Mouse (Mus musculus) right cerebral cortex, postnatal 4 days (tissue): Measurements from ENCODE around the gene Foxp1.

Source experiments
- DNase-seq: peaks from one replicate; pipeline ENCODE4 v3.0.0-alpha.2; 2022

Foxp1 gene

DNA sequence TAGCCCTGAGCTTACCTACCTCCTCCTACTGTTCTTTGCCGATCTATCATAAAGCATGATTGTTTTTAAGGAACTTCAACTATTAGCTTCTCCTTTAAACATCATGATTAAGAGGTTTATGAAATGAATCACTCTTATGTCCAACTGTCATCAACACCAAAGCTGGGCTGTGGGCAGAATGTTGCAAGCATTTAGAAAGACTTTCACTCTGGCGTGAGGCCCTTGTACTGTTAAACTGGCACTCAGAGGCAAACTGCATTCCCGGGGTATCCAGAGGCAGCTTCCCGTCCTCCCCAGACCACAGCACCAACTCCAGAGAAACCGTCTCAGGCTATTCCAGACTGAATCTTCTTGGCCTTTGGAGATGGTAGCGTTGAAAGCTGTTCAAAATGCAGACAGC is 86.2 kb downstream of the Foxp1 start:
- no peak for DNase-seq

DNA sequence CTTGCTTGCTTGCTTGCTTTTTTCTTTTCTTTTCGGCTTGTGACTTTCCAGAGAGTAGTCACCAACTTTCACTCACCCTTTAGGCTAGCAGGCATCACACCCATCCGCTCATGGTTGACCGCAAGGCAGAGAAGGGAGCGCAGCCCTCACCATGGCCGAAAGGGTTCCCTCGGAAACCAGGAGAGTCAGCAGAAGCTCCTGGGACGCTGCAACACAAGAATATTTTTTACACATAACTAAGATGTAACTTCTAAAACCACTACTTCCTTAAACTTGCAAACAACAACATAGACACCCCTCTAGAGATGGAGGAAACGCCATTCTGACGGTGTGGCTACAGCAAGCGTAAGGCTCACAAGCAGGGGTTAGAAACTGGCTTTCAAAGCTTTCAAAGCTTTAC is 87.4 kb downstream of the Foxp1 start:
- no peak for DNase-seq

GRCm38 (mm10) chr6:99433006-99433405 is 89.5 kb downstream of the Foxp1 start:
- no peak for DNase-seq

- DNase-seq: no peak
Observed at GRCm38 (mm10) chr6:99431941-99432340, 90.6 kb downstream of the Foxp1 start.

- DNase-seq: no peak
Observed at GRCm38 (mm10) chr6:99430560-99430959, 92.0 kb downstream of the Foxp1 start.

GRCm38 (mm10) chr6:99429378-99430131 is 93.0 kb downstream of the Foxp1 start:
- DNase-seq: no peak

GRCm38 (mm10) chr6:99428961-99429360 is 93.6 kb downstream of the Foxp1 start:
- DNase-seq: no peak

- no peak for DNase-seq
Observed at GRCm38 (mm10) chr6:99427301-99427700, 95.2 kb downstream of the Foxp1 start.

DNA sequence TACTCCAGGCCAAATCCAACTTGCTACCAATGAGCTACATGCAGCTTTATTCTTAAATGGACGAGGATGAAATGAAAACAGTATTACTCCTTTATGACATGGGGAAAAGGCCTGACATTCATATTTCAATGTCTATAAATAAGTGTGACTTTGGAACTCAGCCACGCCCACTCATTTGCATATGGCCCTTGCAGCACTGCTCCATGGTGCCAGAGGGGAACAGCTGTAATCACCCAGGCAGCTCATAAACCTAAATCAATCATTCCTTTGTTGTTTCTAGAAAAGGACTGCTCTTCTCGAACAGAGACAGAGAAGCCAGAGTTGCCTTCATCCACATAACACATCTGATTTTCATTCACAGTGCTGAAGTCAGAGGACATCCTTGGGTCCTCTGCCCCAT is 97.5 kb downstream of the Foxp1 start:
- DNase-seq: no peak

DNA sequence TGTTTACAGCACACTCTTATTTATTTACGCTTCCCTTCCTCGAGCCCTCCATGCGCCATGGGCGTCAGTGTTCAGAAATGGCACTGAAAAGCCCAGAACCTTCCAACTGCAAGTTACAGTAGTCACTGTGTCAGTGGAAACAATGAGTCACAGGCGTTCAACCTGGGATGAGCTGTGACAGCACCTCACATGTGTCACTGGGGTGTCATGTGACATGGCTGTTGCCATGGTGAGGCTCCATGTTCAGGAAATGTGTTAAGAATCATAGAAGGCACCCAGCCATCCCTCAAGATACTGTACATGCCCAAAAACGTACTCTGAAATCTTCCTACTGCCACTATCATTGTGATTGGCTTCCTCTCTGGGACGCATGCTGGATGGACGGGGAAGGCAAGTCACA is 101.9 kb downstream of the Foxp1 start:
- no peak for DNase-seq

DNA sequence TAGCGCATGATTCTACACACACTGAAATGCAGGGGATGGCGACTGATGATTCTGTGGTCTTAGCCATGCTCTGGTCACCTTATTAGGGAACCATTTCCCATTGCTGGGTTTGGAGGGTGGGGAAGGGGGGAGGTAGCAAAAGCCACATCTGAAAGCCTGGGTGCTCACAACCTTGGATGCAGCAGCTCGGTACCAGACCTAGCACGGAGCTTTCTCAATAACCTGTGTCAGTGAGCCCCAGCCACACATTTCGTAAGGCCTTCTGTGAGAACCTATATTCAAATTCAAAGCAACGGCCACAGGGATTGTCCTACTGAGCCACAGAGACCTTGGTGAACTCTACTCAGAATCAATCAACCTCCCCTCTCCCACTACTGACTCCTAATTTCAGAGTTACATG is 109.9 kb downstream of the Foxp1 start:
- DNase-seq: no peak

DNA sequence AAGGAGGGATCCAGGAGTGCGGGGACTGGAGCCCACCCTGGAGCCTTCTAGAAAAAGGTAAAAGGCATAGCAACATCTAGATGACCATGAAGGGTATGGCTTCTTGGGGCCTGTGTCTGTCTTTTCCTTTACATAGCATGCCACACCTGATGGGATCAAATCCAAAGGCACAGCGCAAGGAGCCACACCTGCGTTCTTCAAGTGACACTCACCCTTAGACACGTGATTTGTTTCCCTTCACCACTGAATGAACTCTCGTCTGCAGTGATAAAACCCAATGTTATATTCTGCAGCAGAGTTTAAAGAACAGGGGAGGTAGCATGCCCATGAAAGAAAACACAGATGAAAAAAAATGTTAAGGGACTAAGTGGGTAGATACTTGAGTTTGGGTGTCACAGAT is 112.9 kb downstream of the Foxp1 start:
- DNase-seq: no peak

DNA sequence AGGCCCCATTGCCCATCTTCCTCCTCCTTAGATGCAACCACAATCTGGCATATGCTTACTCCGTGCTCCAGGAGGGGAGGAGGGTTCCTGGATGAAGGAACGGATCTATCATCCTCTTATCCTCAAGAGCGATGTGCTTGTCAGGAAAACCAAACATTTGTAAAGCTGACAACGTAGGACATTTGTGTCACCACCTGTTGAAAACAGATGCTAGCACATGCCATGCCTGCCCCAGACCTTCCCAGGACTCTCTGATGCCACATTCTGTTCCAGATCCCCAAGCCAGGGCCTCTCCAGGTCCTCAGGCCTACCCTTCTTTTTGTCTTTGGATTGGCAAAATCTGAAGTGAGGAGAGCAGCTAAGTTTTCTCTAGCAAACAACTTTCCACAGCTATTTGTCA is 113.6 kb downstream of the Foxp1 start:
- DNase-seq: no peak

DNA sequence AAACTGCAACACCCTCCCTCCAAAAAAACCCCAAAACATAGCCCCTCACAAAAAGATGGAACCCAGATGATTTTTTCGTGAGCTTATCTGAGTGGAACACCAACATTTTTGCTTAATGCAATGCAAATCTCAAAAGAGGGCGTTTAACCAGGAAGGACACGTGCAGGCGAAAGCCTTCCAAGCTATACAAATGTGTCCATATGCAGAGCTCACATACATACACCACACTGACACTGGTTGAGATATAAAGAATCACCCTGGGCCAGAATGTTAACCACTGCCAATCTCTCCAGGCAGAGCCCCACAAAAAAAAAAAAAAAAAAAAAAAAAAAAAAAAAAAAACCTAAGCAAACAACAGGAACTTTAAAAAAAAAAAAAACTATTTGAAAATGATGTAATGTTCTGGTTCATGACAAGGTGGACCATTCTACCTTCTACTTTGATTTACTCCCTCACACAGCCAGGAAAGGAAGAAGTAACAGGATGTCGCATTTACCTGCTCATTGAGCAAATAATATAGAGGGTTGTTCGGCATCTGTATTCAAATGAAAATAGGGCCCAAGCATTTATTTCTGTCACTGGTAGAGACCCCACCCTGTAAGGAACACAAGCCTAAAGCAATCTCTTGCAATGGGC is 118.6 kb downstream of the Foxp1 start:
- DNase-seq: no peak

DNA sequence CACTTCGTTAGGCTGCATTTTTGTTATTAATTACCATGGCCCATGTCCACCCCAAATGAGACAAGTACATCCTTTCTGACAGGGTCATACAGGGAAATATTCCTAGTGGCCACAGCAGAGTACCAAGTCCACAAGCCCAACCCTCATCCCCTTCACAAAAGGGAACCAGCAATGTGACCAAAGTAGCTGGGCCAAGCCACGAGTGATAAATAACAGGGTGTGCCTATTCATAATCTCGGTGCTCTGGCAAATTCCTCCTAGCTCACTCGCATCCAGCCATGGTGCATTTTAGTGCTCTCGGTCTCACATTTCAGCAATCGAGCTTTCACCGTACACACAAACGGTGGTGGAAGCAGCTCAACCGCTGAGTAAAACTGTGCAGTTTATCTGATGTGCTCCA is 119.6 kb downstream of the Foxp1 start:
- DNase-seq: no peak

GRCm38 (mm10) chr6:99402370-99402769 is 120.2 kb downstream of the Foxp1 start:
- DNase-seq: no peak

DNA sequence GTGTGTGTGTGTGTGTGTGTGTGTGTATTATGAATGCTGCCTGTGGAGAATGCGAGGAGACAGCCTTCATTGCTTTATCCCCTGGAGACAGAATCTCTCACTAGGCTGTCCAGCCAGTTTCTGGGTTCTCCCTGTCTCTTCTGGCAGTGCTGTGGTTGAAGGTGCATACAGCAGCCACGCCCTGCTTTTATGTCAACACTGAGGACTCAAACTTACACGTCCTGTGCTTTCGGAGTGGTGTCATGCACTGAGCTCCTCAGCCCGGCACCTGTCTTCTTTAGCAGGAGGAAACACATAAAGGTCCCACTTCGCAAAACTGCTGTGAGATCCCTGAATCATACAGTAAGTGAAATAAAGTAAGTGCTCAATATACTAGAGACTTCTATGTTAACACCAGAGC is 120.7 kb downstream of the Foxp1 start:
- no peak for DNase-seq

GRCm38 (mm10) chr6:99401211-99401610 is 121.3 kb downstream of the Foxp1 start:
- no peak for DNase-seq

DNA sequence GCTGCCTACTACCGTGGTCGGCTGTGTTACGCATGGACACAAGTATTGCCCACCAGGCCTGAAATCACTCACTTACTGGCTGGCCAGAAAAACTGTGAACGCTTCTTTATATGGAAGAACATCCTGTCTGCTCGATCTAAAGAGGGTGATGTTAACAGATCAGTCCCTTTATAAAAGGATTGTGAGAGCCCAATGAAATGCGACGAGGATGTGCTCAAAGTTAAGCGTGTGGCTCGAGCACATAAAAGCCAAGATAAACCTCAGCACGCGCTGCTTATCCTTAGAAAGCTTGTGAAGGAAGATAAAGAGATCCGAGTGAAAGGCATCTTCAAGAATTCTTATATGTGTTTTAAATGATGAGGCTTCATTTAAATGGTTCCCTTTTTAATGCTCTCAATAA is 126.8 kb downstream of the Foxp1 start:
- no peak for DNase-seq

DNA sequence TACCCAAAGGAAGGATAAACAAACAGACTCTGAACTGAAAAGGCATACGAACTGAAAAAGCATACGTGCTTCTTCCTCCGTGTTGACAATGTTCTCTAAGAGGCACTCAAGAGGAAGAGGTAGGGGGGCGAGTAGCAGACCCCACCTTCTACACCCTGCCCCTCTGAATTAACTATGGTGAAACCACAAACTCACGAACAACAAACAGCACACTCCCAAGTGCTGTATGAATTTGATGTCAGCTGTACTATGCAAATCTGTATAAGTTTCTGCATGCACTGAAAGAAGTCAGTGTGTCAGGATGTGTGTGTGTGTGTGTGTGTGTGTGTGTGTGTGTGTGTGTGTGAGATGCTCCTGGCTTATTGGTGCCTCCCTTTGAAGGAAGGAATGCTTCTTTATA is 127.7 kb downstream of the Foxp1 start:
- DNase-seq: no peak

- no peak for DNase-seq
Observed at GRCm38 (mm10) chr6:99392484-99392883, 130.0 kb downstream of the Foxp1 start.

- no peak for DNase-seq
Observed at GRCm38 (mm10) chr6:99388741-99389675, 133.5 kb downstream of the Foxp1 start.

- no peak for DNase-seq
Observed at GRCm38 (mm10) chr6:99388023-99388422, 134.5 kb downstream of the Foxp1 start.
